Mouse (Mus musculus) testis, adult 2 months (tissue): ENCODE measurements around the gene Pi4k2a. TPM values are rescaled to one million over a fixed set of nuclear protein-coding genes. Genes with fewer than 3 reads are reported as not detected.
A peak's percentile ranks its signal among the peaks of the same experiment; 100 is the strongest.

Source experiments
- H3K27ac ChIP-seq: fragments of 200-500 bp; 2 replicates; pipeline ENCODE4 v1.5.1; 2012; ENCODE audit warnings: low read depth, low read length; ENCODE audit not compliant: control insufficient read depth, insufficient read depth
- H3K27me3 ChIP-seq: fragments of 200-500 bp; 2 replicates; pipeline ENCODE4 v1.6.1; 2012; ENCODE audit warnings: mild to moderate bottlenecking, low read length, moderate library complexity; ENCODE audit not compliant: control insufficient read depth, insufficient read depth
- H3K36me3 ChIP-seq: fragments of 200-500 bp; 2 replicates; pipeline ENCODE4 v1.6.1; 2012; ENCODE audit warnings: mild to moderate bottlenecking, low read length; ENCODE audit not compliant: control insufficient read depth, insufficient read depth
- H3K4me1 ChIP-seq: fragments of 200-500 bp; 2 replicates; pipeline ENCODE4 v1.6.1; 2012; ENCODE audit warnings: low read length; ENCODE audit not compliant: control insufficient read depth, insufficient read depth
- H3K4me3 ChIP-seq: fragments of 200-500 bp; 2 replicates; pipeline ENCODE4 v1.5.1; 2012; ENCODE audit warnings: low read depth, mild to moderate bottlenecking, low read length, moderate library complexity, mixed read lengths; ENCODE audit not compliant: control insufficient read depth
- CTCF ChIP-seq: fragments of 200-500 bp; IDR thresholded peaks from 2 replicates; pipeline ENCODE4 v1.5.1; 2012; ENCODE audit warnings: low read depth, mild to moderate bottlenecking, inconsistent platforms, low read length, moderate library complexity; ENCODE audit not compliant: control insufficient read depth, insufficient read depth, insufficient replicate concordance
- POLR2A ChIP-seq: fragments of 200-500 bp; IDR thresholded peaks from 2 replicates; pipeline ENCODE4 v1.6.1; 2012; ENCODE audit warnings: low read depth, mild to moderate bottlenecking, inconsistent platforms, low read length, moderate library complexity; ENCODE audit not compliant: control insufficient read depth
- polyA plus RNA-seq: library from polyadenylated mRNA; depleted of rRNA; stranded (reverse); fragments of >200 nt; gene quantifications from 2 replicates; pipeline ENCODE4 v1.2.3, GENCODE M21; 2012; rRNA removed

Gene Pi4k2a
- 27.2 and 27.8 TPM in 2 replicates for polyA plus RNA-seq

GRCm38 (mm10) chr19:42089748-42090595, at the start of gene Pi4k2a:
TSS of gene Pi4k2a (plus strand) at chr19:42090470.
- no peaks in the 10 kb centered on the region for H3K36me3 ChIP-seq
- 0 out of 2 replicates have a peak, but pooled peaks have one; percentile 5 for TF ChIP-seq CTCF
- TF ChIP-seq POLR2A = peak; percentile 67
- peaks cover 4% of the 10 kb centered on the region for H3K4me1 ChIP-seq
- H3K27ac ChIP-seq = peak within 1 kb of the TSS; percentile 91
- no peaks in the 10 kb centered on the region for H3K27me3 ChIP-seq
- H3K4me3 ChIP-seq = peak within 1 kb of the TSS; percentile 91

GRCm38 (mm10) chr19:42043988-42044387, 46.3 kb upstream of the Pi4k2a start:
- H3K4me3 ChIP-seq = no peak overlapping the region
- H3K27ac ChIP-seq = no peak overlapping the region
- H3K27me3 ChIP-seq = no peaks in the 10 kb centered on the region
- peaks cover 18% of the 10 kb centered on the region for H3K4me1 ChIP-seq
- H3K36me3 ChIP-seq = no peaks in the 10 kb centered on the region
- TF ChIP-seq POLR2A (no peak), CTCF (no peak)

- no peak within 1 kb of the TSS for H3K27ac ChIP-seq
- no peaks in the 10 kb centered on the region for H3K36me3 ChIP-seq
- peak within 1 kb of the TSS; percentile 28 for H3K4me3 ChIP-seq
- H3K27me3 ChIP-seq = no peaks in the 10 kb centered on the region
- TF ChIP-seq CTCF (peak; percentile 64; the same call in 1 of the 2 replicates), POLR2A (no peak)
- H3K4me1 ChIP-seq = peaks cover 15% of the 10 kb centered on the region
Measured at GRCm38 (mm10) chr19:42045269-42046102, 44.8 kb upstream of the Pi4k2a start, which contains the start of gene Hoga1. TSS of gene Hoga1 (plus strand) at chr19:42045610.

- Histone ChIP-seq H3K36me3 (no peaks in the 10 kb centered on the region), H3K4me1 (peaks cover 8% of the 10 kb centered on the region), H3K27me3 (no peaks in the 10 kb centered on the region), H3K27ac (no peak overlapping the region), H3K4me3 (no peak overlapping the region)
- TF ChIP-seq POLR2A (no peak), CTCF (no peak)
Measured at GRCm38 (mm10) chr19:42050251-42050650, 40.0 kb upstream of the Pi4k2a start.

- TF ChIP-seq POLR2A = no peak
- no peak for TF ChIP-seq CTCF
- H3K27ac ChIP-seq = peak overlapping the region; percentile 83
- no peaks in the 10 kb centered on the region; the same call in 1 of the 2 replicates for H3K4me1 ChIP-seq
- H3K27me3 ChIP-seq = no peaks in the 10 kb centered on the region
- no peaks in the 10 kb centered on the region for H3K36me3 ChIP-seq
- H3K4me3 ChIP-seq = peak overlapping the region; percentile 91
Measured at GRCm38 (mm10) chr19:42051351-42051750, 38.9 kb upstream of the Pi4k2a start.

- Histone ChIP-seq H3K36me3 (no peaks in the 10 kb centered on the region), H3K4me3 (peak within 1 kb of the TSS; percentile 91), H3K27me3 (no peaks in the 10 kb centered on the region), H3K27ac (peak within 1 kb of the TSS; percentile 83), H3K4me1 (no peaks in the 10 kb centered on the region; the same call in 1 of the 2 replicates)
- no peak for TF ChIP-seq CTCF
- peak; percentile 68; the same call in 1 of the 2 replicates for TF ChIP-seq POLR2A
Measured at GRCm38 (mm10) chr19:42051948-42052347, 38.3 kb upstream of the Pi4k2a start, which contains the start of gene 4933411K16Rik. TSS of gene 4933411K16Rik (plus strand) at chr19:42052248.

GRCm38 (mm10) chr19:42054255-42054654, 36.0 kb upstream of the Pi4k2a start:
- no peak overlapping the region for H3K27ac ChIP-seq

More at GRCm38 (mm10) chr19:42054255-42054654, 36.0 kb upstream of the Pi4k2a start:
- H3K4me1 ChIP-seq = peaks cover 5% of the 10 kb centered on the region; the same call in 1 of the 2 replicates
- TF ChIP-seq CTCF (no peak), POLR2A (no peak)
- H3K27me3 ChIP-seq = no peaks in the 10 kb centered on the region
- H3K4me3 ChIP-seq = peak overlapping the region; percentile 91
- no peaks in the 10 kb centered on the region for H3K36me3 ChIP-seq
